Mouse (Mus musculus): ENCODE results near the gene 4930503E14Rik. TPM values are rescaled to one million over a fixed set of nuclear protein-coding genes. Genes with fewer than 3 reads are reported as not detected.
"Not testable (repeated sequence)": the region's sequence is repeated elsewhere in the genome, so short reads cannot be mapped to it uniquely, and the experiment has no call there.

4930503E14Rik gene
- total RNA-seq (2021) = not detected in 2 replicates
- long read RNA-seq, experiment 1 = 0 reads
- long read RNA-seq, experiment 2 = 0 reads

- not testable (repeated sequence) for DNase-seq
Measured at GRCm38 (mm10) chr14:44213154-44213553, at the start of gene 4930503E14Rik. TSS of gene 4930503E14Rik (minus strand) at chr14:44213254.

GRCm38 (mm10) chr14:44248039-44248438 lies 35.0 kb upstream of the 4930503E14Rik start:
- no peak for DNase-seq

- DNase-seq = not testable (repeated sequence)
Measured at GRCm38 (mm10) chr14:44197361-44197760, 15.7 kb downstream of the 4930503E14Rik start, which contains the start of gene Gm8212. TSS of gene Gm8212 (plus strand) at chr14:44197661.

DNA sequence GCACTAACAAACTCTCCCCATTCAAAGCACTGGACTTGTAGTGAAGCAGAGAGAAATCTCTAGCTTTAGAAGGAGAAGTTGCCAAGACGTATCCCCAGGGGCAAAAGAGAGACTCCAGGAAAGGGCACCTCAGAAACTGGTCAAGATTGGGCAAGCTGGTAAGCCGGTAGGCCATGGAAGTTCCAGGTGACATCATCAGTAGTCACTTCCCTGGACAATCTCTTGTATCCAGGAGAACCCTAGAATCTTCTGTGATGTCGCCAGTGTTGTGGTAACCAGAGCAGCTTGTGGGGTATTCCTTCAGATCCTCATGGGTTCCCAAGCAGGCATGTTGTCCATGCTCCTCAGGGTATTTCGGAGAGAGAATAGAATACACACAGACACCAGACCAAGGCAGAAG lies 89.5 kb downstream of the 4930503E14Rik start, which contains the start of gene Gm3327:
Gene Gm3327, plus strand, starts transcription at position 301 of the 400 bp plus-strand sequence.
- not testable (repeated sequence) for DNase-seq

Other genes with a start within 250 kb of the 4930503E14Rik start
- gene Ang6, start 211.0 kb downstream of the 4930503E14Rik start, total RNA-seq (2021) = not detected in 2 replicates
- 4.1 and 4.5 TPM in 2 replicates for gene Ear2, start 110.6 kb downstream of the 4930503E14Rik start, total RNA-seq (2021)
- gene Gm3327, start 89.4 kb downstream of the 4930503E14Rik start, total RNA-seq (2021) = not detected in 2 replicates
- not detected in 2 replicates for gene Gm8212, start 15.6 kb downstream of the 4930503E14Rik start, total RNA-seq (2021)
- gene Gm8220, start 72.3 kb upstream of the 4930503E14Rik start, total RNA-seq (2021) = not detected in 2 replicates
- gene Gm5930, start 125.3 kb upstream of the 4930503E14Rik start, total RNA-seq (2021) = not detected in 2 replicates
- not detected in 2 replicates for gene Gm8229, start 152.1 kb upstream of the 4930503E14Rik start, total RNA-seq (2021)
- gene Gm3371, start 197.4 kb upstream of the 4930503E14Rik start, total RNA-seq (2021) = not detected in 2 replicates
- not detected in 2 replicates for gene Gm8232, start 220.4 kb upstream of the 4930503E14Rik start, total RNA-seq (2021)